Mouse (Mus musculus) monocyte, adult 59 days (primary cell): ENCODE results near the gene Ankle2. TPM values are rescaled to one million over a fixed set of nuclear protein-coding genes. Genes with fewer than 3 reads are reported as not detected.

Experiments used
- total RNA-seq, 2 experiments: library from RNA; stranded (reverse); gene quantifications; one replicate each; pipeline ENCODE4 v1.2.4; 2023

Ankle2 gene
- total RNA-seq, result 10 to 100 TPM; 81.2 to 94.6 TPM

GRCm38 (mm10) chr5:110230780-110231461 is at the start of gene Ankle2:
TSS of gene Ankle2 (plus strand) at chr5:110231004.

GRCm38 (mm10) chr5:110269141-110270101 is 38.6 kb downstream of the Ankle2 start, which contains the start of gene Pgam5:
TSS of gene Pgam5 (minus strand) at chr5:110269913.

GRCm38 (mm10) chr5:110285770-110286445 is 55.1 kb downstream of the Ankle2 start, which contains the start of the genes Pxmp2 and Pole:
TSS of gene Pxmp2 (minus strand) at chr5:110286186.
TSS of gene Pole (plus strand) at chr5:110286306.

Other genes starting within 250 kb of the Ankle2 start
- 10 to 100 TPM; 14.3 to 15.9 TPM for gene Zfp932, start 234.5 kb upstream of the Ankle2 start, total RNA-seq
- gene Gm17655, start 158.5 kb upstream of the Ankle2 start, total RNA-seq, result 1 to 10 TPM; 6.2 to 8.8 TPM
- gene Gm35315, start 136.6 kb upstream of the Ankle2 start, total RNA-seq, result under 1 TPM; 0.13 to 0.15 TPM
- gene Plcxd1, start 131.0 kb upstream of the Ankle2 start, total RNA-seq, result not detected
- 10 to 100 TPM; 74.3 to 98.1 TPM for gene Gtpbp6, start 122.8 kb upstream of the Ankle2 start, total RNA-seq
- gene Zfp605, start 120.9 kb upstream of the Ankle2 start, total RNA-seq, result 1 to 10 TPM; 3.7 to 4.8 TPM
- 10 to 100 TPM; 78.7 to 86.6 TPM for gene Chfr, start 95.2 kb upstream of the Ankle2 start, total RNA-seq
- 10 to 100 TPM; 28.4 to 29.5 TPM for gene Golga3, start 54.3 kb upstream of the Ankle2 start, total RNA-seq
- gene Pgam5, start 38.9 kb downstream of the Ankle2 start, total RNA-seq, result 10 to 100 TPM; 18.4 to 22.0 TPM
- gene Pxmp2, start 55.2 kb downstream of the Ankle2 start, total RNA-seq, result under 1 TPM in 1 of 2 experiments, not detected in 1; 0.81 TPM
- gene Pole, start 55.3 kb downstream of the Ankle2 start, total RNA-seq, result 1 to 10 TPM in 1 of 2 experiments, under 1 TPM in 1; 0.84 to 1.1 TPM
- not detected for gene P2rx2, start 112.2 kb downstream of the Ankle2 start, total RNA-seq
- gene Lrcol1, start 113.7 kb downstream of the Ankle2 start, total RNA-seq, result not detected
- 100 to 1,000 TPM in 1 of 2 experiments, 10 to 100 TPM in 1; 97.6 to 110 TPM for gene Fbrsl1, start 217.5 kb downstream of the Ankle2 start, total RNA-seq